Mouse (Mus musculus) limb, embryonic 14.5 days (tissue): ENCODE measurements at regions not wholly inside any gene's neighbourhood (a gene's known extent, or its start where the extent isn't known, plus 50 kb on each side); places are given as distances from the start of the nearest gene placed in this dataset.
A peak's percentile ranks its signal among the peaks of the same experiment; 100 is the strongest.

Experiments used
- ATAC-seq: fragments of 200-750 bp; cut with Nextera tagmentation; 2 replicates; pipeline ENCODE4 v1.8.0; 2017; ENCODE audit warnings: low read depth, moderate number of reproducible peaks, moderate TSS enrichment; ENCODE audit not compliant: low FRiP score
- DNase-seq: peaks from one replicate; pipeline ENCODE4 v3.0.0-alpha.2; 2015; ENCODE audit warnings: low spot score
- H3K27ac ChIP-seq: fragments of 300-500 bp; sonication (generic); replicated peaks from 2 replicates; pipeline ENCODE4 v1.5.1; 2014; ENCODE audit warnings: low read depth, mild to moderate bottlenecking, low read length, moderate library complexity, mixed read lengths
- H3K27me3 ChIP-seq: fragments of 300-500 bp; sonication (generic); 2 replicates; pipeline ENCODE4 v1.6.1; 2014; ENCODE audit warnings: low read length, mixed read lengths; ENCODE audit not compliant: control insufficient read depth, insufficient read depth
- H3K36me3 ChIP-seq: fragments of 300-500 bp; sonication (generic); 2 replicates; pipeline ENCODE4 v1.6.1; 2014; ENCODE audit warnings: mild to moderate bottlenecking, low read length, moderate library complexity, mixed read lengths; ENCODE audit not compliant: control insufficient read depth, insufficient read depth
- H3K4me1 ChIP-seq: fragments of 300-500 bp; sonication (generic); 2 replicates; pipeline ENCODE4 v1.6.1; 2014; ENCODE audit warnings: antibody characterized with exemption, low read length, mixed read lengths; ENCODE audit not compliant: control insufficient read depth, insufficient read depth
- H3K4me2 ChIP-seq: fragments of 300-500 bp; sonication (generic); replicated peaks from 2 replicates; pipeline ENCODE4 v1.6.1; 2014; ENCODE audit warnings: low read depth, mild to moderate bottlenecking, low read length, moderate library complexity; ENCODE audit not compliant: severe bottlenecking
- H3K4me3 ChIP-seq: fragments of 300-500 bp; sonication (generic); replicated peaks from 2 replicates; pipeline ENCODE4 v1.5.1; 2014; ENCODE audit warnings: low read length
- H3K9ac ChIP-seq: fragments of 300-500 bp; sonication (generic); 2 replicates; pipeline ENCODE4 v1.6.1; 2014; ENCODE audit warnings: mild to moderate bottlenecking, low read depth, low read length, moderate library complexity; ENCODE audit not compliant: severe bottlenecking
- H3K9me3 ChIP-seq: fragments of 300-500 bp; sonication (generic); 2 replicates; pipeline ENCODE4 v1.6.1; 2016; ENCODE audit warnings: low read length; ENCODE audit not compliant: control insufficient read depth
- POLR2A ChIP-seq: fragments of 200-500 bp; IDR thresholded peaks from 2 replicates; pipeline ENCODE4 v1.8.0; 2012; ENCODE audit warnings: inconsistent platforms, mild to moderate bottlenecking, moderate library complexity, borderline replicate concordance; ENCODE audit not compliant: insufficient read depth, insufficient read length; ENCODE audit errors: extremely low read depth
- WGBS: fragments of 180-500 bp; shearing (Covaris S2); extraction: QIAGEN DNeasy Blood & Tissue Kit; methylation state at CpG from one replicate; pipeline ENCODE4 v1.1.7; 2014; 5-methylcytosine and 5-hydroxymethylcytosine counted together

- H3K4me3 ChIP-seq: no peak overlapping the region
- no peaks in the 10 kb centered on the region for H3K27me3 ChIP-seq
- no peaks in the 10 kb centered on the region for H3K36me3 ChIP-seq
- peak; percentile 11 for DNase-seq
- no peak for TF ChIP-seq POLR2A
- WGBS: 35% methylated on average over 17 of the region's 17 CpGs
- ATAC-seq: no peak
- H3K4me2 ChIP-seq: peak overlapping the region; percentile 33
- peaks cover 17% of the 10 kb centered on the region for H3K4me1 ChIP-seq
- peak overlapping the region; percentile 25; the same call in 1 of the 2 replicates for H3K9ac ChIP-seq
- no peaks in the 10 kb centered on the region for H3K9me3 ChIP-seq
- peak overlapping the region; percentile 58 for H3K27ac ChIP-seq
Measured at GRCm38 (mm10) chr17:4866026-4866896, 127.9 kb upstream of the Arid1b start.

GRCm38 (mm10) chr17:4867083-4867482 lies 127.0 kb upstream of the Arid1b start:
- H3K27ac ChIP-seq: no peak overlapping the region
- 91% methylated on average over 5 of the region's 5 CpGs for WGBS
- DNase-seq: no peak
- no peak overlapping the region for H3K4me3 ChIP-seq
- ATAC-seq: no peak
- H3K4me1 ChIP-seq: peaks cover 17% of the 10 kb centered on the region
- no peaks in the 10 kb centered on the region for H3K36me3 ChIP-seq
- no peaks in the 10 kb centered on the region for H3K9me3 ChIP-seq
- no peak for TF ChIP-seq POLR2A
- no peaks in the 10 kb centered on the region for H3K27me3 ChIP-seq
- no peak overlapping the region for H3K9ac ChIP-seq
- no peak overlapping the region for H3K4me2 ChIP-seq

- Histone ChIP-seq H3K4me2 (no peak overlapping the region), H3K36me3 (no peaks in the 10 kb centered on the region), H3K4me1 (peaks cover 17% of the 10 kb centered on the region), H3K4me3 (no peak overlapping the region), H3K9ac (no peak overlapping the region), H3K27ac (no peak overlapping the region), H3K9me3 (no peaks in the 10 kb centered on the region), H3K27me3 (no peaks in the 10 kb centered on the region)
- TF ChIP-seq POLR2A: no peak
- 61% methylated on average over 9 of the region's 9 CpGs for WGBS
- no peak for ATAC-seq
- DNase-seq: peak; percentile 75
Measured at GRCm38 (mm10) chr17:4867754-4868445, 126.2 kb upstream of the Arid1b start.

- TF ChIP-seq POLR2A: no peak
- Histone ChIP-seq H3K27me3 (no peaks in the 10 kb centered on the region), H3K9ac (no peak overlapping the region), H3K4me2 (no peak overlapping the region), H3K9me3 (no peaks in the 10 kb centered on the region), H3K27ac (no peak overlapping the region), H3K4me3 (no peak overlapping the region), H3K36me3 (no peaks in the 10 kb centered on the region), H3K4me1 (peaks cover 17% of the 10 kb centered on the region)
- no peak for ATAC-seq
- DNase-seq: no peak
- WGBS: 87% methylated on average over 10 of the region's 10 CpGs
Measured at GRCm38 (mm10) chr17:4868446-4868825, 125.7 kb upstream of the Arid1b start.

- no peak overlapping the region for H3K27ac ChIP-seq
Measured at GRCm38 (mm10) chr17:4868861-4869260, 125.3 kb upstream of the Arid1b start.

More at GRCm38 (mm10) chr17:4868861-4869260, 125.3 kb upstream of the Arid1b start:
- Histone ChIP-seq H3K4me2 (no peak overlapping the region), H3K27me3 (no peaks in the 10 kb centered on the region), H3K9me3 (no peaks in the 10 kb centered on the region), H3K4me3 (no peak overlapping the region), H3K36me3 (no peaks in the 10 kb centered on the region), H3K9ac (no peak overlapping the region), H3K4me1 (peaks cover 17% of the 10 kb centered on the region)
- ATAC-seq (no peak), DNase-seq (no peak)
- TF ChIP-seq POLR2A: no peak
- 94% methylated on average over 5 of the region's 5 CpGs for WGBS
